Mouse (Mus musculus) B cell, adult 2 months (primary cell): ENCODE results near the gene Cage1.

ENCODE experiments used
- DNase-seq, 2 experiments: peaks; one replicate each; pipeline ENCODE4 v3.0.0; 2022

Gene Cage1

DNA sequence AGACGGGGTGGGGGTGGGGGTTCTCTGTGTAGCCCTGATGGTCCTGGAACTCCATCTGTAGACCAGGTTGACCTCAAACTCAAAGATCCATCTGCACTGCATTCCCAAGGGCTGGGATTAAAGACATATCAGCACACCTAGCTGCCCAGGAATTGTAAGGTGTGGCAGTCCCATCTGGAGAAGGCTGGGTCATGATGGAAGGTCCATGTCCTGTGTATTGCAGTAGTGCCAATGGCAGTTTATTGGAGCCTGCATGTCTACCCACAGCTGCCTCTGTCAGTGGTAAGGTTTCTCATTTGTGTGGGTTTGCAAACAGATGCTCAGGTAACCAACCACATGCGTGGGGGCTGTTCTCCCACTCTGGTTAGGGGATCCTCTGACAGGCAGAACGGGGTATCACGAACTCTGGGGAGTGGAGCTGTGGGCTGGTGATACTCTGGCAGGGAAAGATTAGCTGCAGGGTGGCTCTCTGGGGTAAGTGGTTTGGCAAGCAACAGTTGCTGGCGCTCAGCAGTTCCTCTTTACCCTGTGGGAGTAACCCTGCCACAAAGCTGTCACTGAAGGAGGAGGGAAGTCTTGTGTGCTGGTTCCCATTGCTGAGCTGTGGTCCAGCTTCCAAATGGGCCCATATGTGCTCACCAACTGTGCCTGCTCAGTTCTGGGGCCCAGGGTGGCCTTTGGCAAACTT is 27.0 kb downstream of the Cage1 start:
- DNase-seq, result peak in 1 of 2 experiments; percentile 15

DNA sequence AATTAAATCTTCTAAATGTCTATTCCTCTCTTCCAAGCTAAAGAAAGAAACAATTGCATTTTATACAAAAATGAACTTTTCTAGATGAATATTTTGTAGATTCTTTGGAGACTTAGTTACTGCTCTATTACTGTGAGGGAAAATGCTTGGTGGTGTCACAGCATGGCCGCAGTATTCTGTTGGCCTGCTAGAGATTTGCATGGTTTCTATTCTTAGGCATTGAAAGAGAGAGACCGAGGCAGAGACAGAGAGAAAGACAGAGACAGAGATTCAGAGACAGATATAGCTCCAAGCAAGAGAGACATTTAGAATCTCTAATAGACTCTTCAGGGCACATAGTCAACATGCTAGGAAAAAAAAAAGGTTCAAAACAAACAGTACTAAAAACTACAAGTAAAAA is 28.9 kb downstream of the Cage1 start:
- DNase-seq, result no peak

DNA sequence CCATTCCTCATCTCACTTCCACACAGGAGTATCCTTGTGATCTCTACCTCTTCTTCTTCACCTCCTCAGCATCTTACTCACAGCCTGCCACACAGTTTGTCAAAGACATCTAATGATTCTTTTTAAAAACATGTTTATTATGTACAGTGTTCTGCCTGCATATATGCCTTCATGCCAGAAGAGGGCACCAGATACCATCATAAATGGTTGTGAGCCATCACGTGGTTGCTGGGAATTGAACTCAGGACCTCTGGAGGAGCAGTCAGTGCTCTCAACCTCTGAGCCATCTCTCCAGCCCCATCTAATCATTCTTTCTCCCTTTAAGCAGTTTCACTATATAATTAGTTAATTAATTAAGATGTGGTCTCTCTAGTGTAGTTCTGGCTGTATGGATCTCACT is 34.4 kb downstream of the Cage1 start:
- peak; percentile 9 to 16 for DNase-seq

DNA sequence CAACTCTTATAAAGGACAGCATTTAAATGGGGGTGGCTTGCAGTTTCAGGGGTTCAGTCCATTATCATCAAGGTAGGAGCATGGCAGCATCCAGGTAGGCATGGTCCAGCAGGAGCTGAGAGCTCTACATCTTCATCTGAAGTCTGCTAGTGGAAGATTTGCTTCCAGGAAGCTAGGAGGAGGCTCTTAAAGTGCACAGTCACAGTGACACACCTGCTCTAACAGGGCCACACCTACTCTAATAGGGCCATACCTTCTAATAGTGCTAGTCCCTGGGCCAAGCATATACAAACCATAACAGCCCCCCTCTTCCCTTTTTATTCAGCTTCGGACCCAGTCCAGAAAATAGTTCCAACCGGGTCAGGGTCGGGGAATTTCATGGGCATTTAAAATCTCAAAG is 37.2 kb downstream of the Cage1 start:
- DNase-seq, result no peak

DNA sequence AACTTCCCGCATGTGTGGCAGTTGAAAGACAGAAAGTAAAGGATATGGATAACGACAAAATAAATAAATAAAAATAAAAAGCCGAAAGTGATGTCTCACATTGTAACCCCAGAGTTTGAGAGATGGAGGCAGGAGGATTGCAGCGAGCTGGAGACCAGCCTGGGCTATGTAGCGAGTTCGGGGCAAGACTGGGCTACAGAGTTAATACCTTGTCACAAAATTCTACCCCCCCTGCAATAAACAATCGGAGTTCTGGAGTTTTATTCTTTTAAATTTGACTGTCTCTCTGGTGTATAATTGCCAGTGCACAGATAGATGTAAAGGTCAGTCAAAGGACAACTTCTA is 42.5 kb downstream of the Cage1 start:
- no peak for DNase-seq

DNA sequence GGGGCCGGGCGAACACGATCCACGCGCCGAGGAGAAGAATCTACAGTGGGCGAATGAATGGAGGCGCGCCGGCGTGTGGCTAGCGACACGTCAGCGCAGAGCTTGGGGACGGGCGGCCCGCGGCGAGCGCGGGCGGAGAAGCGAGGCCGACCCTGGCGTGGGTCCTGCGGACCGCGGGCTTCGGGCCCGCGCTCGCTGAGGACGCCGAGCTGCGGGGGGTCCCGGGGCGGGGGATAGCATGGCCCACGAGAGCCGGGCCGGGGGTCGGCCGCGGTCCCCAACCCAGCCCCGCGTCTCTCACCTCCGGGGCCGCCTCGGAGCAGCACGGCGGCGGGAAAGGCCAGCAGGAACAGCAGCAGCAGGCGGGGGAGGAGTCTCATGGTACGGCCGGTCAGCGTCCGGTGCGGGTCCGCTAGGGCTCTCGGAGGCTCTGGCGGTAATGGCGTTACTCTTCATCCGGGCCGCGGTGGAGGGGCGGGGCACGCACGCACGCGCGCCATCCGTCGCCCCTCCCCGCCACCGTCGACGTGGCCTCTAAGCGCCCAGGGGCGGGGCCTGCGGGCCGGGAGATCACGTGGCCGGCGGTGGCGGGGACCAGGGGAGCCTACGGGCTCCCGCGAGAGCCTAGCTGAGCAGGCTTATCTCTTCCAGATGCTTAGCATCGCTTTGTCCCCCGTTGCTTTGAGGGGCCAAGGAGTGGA is 43.0 kb downstream of the Cage1 start, which contains the start of gene Ssr1:
Gene Ssr1, minus strand, starts transcription at position 514 of the 701 bp plus-strand sequence.
- DNase-seq, result peak; percentile 97 to 98

DNA sequence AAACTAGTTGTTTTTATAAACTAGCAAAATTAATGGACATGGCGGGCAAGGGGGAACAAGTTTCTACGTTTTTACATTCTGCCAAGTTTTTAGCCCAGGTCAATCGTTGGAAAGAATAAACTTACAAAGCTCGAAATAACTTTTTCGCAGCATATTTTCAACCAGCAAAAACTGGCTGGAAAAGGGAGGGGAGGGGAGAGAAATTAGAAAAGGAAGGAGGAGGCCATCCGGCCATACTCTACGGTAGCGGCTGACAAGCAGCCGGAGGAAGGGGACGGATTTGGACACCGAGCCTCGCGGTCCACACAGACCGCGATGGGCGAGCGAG is 43.5 kb downstream of the Cage1 start:
- peak in 1 of 2 experiments; percentile 23 for DNase-seq

DNA sequence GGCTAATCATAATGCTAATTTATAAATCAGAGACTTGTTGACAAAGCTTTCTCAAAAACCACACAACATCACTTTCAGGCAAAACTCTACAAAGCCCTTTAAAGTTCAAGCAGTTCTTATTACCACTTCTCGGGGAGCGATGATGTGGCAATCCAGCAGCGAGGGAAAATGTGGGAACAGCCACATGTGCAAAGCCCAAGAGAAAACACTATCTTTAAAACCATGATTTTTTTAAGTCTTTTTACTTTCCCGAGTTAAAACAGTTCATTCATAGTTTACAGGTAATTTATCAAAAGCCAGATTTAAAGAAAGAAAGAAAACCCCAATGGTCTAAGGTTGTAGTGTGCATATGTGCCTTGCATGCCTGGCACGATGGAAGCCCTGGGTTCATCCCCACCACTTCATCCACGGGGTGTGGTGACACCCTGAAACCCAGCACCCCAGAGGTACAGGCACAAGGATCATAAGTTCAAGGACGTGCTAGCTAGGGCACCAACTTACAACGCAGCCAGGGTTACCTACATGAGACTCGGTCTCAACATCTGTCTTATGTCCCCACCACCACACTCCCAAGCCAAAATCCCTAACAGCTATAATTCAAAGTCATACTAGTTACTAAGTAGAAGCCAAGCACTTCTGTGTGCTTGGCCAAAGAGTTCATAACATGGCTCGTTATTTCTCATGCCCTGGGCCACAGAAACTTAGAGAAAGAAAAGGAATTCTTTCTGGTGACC is 44.1 kb downstream of the Cage1 start:
- DNase-seq, result peak in 1 of 2 experiments; percentile 23

DNA sequence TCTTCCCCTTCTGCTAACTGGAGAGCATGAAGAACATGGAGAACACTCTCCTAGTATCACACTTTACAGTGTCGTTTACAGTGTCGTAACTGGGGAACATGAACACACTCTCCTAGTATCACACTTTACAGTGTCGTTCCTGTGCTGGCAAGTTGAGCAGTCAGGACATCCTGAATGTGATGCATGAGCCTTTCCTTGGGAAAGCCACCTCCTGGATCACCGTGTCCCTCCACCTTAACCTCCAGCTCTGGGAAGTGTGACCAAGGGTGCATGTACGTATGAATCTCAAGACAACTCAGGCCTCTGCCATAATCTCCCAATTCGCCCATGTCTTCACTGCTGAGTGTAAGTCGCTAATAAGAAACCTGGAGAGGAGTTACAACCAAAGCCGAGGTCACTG is 47.2 kb downstream of the Cage1 start:
- DNase-seq, result no peak

DNA sequence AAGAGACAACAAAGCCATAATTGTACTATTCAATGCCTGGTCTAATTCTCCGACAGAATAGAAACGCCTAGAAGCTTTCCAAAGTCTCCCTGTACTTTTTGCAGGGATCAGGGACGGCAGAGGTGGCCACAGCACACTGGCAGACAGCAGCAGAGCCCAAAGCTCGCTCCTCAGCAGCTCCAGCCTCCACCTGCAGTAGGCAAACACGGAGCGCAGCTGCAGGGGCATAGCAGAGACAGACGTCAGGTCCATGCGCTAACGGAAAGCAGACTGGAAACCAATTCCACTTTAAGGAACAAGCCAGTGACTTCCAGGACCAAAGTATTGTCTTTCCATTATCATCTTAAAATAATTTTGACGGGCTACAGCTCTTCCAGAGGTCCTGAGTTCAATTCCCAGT is 50.7 kb downstream of the Cage1 start:
- DNase-seq, result no peak

DNA sequence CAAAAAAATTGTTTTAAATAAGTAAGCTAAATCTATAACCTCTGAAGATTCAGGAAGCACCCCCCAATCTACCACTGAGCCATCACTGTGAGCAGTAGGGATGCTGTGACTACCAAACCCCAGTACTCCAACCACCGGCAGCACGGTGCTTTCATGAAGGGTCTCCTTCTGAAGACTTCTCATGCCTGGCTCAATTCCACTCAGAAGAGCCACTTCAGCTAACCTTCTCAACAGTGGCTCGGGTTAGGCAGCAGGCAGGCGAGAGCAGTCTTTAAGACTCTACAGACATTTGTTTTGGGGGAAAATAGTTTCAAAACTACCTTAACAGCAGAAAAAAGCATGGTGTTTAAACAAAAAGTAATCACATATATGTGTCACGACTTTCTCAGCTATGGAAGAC is 55.8 kb downstream of the Cage1 start:
- DNase-seq, result no peak

DNA sequence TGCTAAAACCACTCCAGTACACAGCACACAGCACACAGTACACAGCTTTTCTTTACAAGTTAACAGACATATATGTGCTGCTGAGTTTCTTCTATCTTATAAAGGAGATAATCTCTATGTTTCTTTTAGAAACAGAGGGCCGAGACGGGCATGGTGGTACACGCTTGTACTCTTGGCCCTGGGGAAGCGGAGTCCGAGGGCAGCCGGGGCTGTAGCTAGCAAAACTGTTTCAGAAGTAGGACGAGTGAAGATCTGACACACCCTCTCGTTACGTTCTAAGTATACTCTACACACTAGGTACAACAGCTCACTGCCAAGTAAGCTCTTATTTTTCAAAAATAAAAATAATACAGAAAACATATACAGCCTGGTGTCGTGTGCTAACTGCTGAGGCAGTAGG is 56.5 kb downstream of the Cage1 start:
- DNase-seq, result no peak

DNA sequence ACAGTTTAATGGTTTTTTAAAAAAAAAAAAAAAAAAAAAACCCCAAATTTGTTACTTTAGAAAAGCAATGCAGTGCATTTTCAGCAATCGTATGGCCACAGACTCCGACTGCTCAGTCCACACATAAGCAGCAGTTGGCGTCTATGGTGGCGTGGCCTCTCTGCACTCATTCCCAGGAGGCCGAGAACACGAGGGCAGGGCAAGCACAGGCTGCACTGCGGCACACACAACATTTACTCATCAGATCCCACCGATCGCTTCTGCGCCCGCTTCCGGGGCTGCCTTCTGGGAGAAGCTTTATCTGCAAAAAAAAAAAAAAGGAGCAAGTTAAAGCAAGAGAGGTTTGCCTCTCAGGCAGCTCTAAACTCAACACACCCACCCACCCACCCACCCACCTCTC is 57.4 kb downstream of the Cage1 start:
- no peak for DNase-seq

DNA sequence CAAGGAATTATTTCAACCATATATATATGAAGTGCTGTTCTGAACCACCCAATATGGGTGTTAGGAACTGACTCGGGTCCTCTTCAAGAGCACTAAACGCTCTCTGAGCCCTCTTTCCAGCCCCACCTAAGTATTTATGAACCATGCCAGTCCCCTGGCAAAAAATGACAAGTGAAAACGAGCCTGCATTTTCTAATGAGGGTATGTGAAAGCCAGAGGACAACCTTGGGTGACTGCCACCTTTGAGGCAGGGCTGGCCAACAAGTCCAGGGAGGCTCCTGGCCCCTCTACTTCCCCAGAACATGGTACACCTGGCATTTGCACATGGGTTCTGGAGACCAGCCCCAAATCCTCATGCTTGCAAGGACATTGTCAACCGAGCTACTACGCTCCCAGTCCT is 62.1 kb downstream of the Cage1 start:
- DNase-seq, result no peak

DNA sequence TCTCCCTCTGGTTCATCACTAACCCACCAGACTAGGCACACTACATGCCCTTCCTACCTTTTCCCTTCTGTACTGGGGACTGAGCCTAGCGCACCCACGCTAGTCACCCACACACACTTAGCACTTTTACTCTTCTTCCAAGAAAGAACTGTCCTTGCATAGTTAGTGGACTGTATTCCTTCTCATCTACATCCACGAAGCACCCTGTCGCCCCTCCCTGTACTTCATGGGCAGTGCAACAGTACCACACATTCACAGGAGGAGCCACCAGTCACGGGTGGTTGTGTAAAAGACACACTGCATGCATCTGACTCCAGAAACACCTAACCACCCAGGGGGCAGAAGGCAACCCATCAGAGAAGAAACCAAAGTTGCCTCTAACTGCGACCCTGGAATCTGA is 62.8 kb downstream of the Cage1 start:
- no peak for DNase-seq

DNA sequence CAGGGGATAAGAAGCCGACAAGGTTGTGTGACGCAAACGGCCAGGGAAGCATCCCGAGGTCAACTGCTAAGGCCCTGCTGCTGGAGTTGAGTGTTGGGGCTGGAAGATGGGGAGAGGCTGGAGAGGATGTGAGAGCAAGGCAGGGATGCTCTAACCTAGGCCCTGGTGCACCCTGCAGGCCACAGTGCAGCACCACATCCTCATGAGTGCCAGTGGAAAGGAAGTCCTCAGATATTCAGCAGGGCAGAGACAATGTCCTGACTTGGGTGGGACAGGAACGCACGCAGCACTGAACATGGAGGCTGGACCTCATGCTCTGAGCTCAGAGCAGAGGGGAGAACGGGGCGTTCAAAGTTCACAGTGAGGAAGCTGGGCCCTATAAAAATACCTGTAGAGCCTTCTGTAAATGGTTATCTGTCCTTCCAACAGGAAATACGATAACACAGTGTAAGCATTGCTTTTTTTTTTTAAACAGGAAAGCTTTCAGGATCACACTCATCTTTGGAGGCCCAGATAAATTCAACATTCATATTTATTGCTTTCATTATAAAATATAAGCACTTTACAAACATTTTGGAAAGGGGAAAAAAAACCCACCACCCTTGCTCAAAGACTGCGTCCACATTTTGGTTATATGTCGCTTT is 65.9 kb downstream of the Cage1 start:
- DNase-seq, result no peak

DNA sequence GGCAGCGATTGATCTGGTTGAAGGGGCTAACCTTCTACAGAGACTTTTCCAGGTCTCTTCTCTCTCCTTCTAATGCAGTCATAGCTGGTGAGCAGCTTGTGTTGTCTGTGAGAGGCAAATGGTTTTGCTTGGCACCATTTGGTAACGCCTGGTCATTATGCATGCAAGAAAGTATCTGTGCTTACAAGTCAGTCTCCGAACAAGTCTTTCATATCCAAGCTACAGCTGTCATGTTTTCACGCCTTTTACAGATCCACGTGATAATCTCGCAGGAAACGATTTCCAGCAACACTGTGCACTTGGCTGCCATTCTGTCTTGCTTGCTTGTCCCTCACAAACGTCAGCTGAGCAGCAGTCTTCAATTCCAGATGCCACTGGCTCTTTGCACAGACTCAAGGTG is 66.9 kb downstream of the Cage1 start:
- no peak for DNase-seq

DNA sequence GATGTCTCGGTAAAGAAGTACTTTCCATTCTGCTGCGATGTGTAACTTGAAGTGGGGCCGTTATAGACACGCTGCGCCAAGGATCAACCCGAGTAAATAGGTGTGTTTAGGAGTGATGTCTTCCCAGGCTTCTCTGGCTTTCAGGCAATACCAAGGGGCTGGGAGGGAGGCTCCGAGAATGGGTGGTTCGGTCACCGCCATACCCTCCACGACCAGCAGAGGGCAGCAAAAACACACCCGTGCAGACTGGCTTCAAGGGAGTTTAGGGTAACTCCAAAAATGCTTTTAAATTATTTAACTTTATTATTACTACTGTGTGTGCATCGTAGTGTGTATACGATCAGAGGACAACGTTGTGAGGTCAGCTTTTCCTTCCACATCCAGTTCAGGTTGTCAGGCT is 67.5 kb downstream of the Cage1 start:
- peak; percentile 94 to 95 for DNase-seq

DNA sequence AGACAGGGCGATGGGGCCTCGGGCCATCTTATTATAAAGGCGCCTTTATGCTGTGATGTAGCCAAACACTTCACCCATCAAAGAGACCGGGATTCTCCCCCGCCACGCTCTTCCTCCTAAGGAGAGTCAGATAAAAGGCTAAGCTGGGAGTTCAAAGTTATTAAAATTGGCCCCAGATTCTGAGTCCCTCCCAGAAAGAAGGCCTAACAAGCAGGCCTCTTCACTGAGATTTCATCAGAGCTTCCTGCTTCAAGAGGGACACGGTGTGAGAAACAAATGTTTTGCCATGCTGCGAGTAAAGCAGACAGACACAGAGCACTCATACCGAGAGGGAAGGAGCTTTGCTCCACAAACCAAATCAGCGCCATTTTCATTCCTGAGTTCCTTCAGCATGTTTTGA is 69.3 kb downstream of the Cage1 start:
- no peak for DNase-seq

DNA sequence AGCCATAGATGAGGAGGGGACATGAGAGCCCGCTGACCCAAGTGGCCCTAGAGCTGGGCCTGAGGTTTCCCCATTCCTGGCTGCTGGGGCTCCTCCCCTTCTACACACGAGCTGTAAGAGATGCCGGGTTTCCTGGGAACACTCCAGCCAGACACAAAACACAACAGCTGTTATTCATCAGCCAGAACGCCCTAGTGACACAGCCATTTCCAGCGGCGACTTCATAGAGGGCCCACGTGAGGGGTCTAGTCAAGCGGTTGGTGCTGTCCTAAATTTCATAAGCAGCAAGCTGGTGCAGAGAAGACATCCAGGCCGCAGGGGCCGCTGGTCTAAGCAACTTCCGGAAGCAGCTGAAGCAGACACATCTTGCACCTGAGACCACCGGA is 69.8 kb downstream of the Cage1 start:
- no peak for DNase-seq

DNA sequence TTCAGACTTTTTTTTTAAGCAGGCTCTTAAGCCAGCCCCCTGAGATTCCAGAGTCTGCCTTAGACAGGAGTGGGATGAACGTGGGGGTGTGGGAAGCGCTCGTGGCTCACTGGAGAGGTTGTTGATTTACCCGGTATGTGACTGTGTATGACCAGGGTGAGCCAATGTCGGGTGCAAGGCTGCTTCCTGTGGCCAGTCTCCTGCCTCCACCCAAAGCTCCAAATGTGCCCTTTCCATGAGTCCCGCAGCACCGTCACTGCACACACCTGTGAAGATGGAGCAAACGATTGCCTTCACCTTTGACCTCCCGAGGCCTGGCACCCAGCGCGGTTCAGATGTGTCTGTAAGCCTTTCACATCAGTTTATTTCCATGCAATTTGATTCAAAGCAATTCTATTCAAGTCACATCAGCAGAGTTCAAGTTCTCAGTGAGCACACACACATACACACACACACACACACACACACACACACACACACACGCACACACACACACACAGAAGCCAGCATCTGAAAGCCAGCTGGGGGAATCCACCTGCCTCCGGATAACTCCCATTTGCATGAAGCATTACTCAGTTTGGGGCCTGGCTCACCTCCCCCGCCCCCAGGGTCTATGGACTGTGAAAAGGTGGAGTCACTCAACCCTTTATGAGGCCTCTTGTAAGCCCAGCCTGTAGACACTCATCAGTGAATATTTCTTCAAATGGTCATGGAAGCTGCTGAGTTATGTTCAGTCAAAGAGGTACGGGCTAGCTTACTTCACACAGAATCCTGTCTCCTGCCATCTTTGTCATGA is 70.4 kb downstream of the Cage1 start:
- DNase-seq, result peak; percentile 51 to 61

DNA sequence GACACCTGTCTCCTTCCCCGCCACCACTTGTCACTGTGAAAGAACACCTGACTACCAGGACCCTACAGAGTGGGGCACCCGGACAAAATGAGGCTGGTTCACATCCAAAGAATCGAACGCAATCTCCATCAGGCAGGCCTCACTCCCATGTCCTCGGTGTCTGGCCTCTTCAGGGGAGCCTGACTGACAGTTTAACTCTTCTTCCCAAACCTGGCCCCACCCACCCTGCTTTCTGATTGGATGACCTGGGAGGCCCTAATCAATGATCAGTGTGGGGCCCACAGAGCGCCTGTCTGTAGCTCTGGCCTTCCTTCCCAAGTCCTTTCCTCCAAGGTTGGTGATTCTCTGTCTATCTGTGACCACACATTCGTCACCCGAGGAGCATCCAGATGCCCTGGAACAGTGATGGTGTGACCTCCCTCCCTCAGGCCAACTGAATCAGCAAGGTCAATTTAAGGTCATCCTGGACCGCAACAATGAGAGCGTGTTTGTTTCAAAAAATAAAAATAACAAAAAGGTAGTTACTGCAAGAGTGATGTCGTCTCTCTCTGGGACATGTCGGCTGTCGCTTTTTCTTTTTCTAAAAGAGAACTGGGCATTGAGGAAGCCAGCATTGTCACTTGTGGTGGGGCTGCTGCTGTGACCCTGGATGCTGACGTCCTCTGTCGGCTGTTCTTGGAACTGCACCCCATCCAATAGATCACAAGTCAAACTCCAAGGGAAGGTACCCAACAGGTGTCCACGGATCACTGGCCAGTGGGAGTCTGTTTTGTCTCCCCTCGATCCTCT is 71.5 kb downstream of the Cage1 start:
- DNase-seq, result peak; percentile 41 to 46
